Mouse (Mus musculus): ENCODE measurements at regions not wholly inside any gene's neighbourhood (a gene's known extent, or its start where the extent isn't known, plus 50 kb on each side); places are given as distances from the start of the nearest gene placed in this dataset.

GRCm38 (mm10) chr8:87158322-87158721 lies 273.3 kb upstream of the N4bp1 start:
- H3K4me3 ChIP-seq (ENCODE audit: control insufficient read depth, low read depth, low read length) = no peak overlapping the region
- TF ChIP-seq POLR2A (IDR thresholded peaks at IDR 0.05; ENCODE audit: control insufficient read depth, low read depth, low read length) (no peak), CTCF (IDR thresholded peaks at IDR 0.05; ENCODE audit: control insufficient read depth, insufficient read depth, insufficient replicate concordance, low read depth, low read length) (no peak)
- peaks cover 6% of the 10 kb centered on the region for H3K4me1 ChIP-seq (ENCODE audit: control insufficient read depth, insufficient read depth, low read length)
- no peaks in the 10 kb centered on the region for H3K27me3 ChIP-seq (ENCODE audit: control insufficient read depth, insufficient read depth, low read length)
- no peaks in the 10 kb centered on the region for H3K36me3 ChIP-seq (ENCODE audit: control insufficient read depth, insufficient read depth, low read length)
- H3K27ac ChIP-seq (ENCODE audit: control insufficient read depth, insufficient read depth, low read depth, low read length) = no peak overlapping the region

DNA sequence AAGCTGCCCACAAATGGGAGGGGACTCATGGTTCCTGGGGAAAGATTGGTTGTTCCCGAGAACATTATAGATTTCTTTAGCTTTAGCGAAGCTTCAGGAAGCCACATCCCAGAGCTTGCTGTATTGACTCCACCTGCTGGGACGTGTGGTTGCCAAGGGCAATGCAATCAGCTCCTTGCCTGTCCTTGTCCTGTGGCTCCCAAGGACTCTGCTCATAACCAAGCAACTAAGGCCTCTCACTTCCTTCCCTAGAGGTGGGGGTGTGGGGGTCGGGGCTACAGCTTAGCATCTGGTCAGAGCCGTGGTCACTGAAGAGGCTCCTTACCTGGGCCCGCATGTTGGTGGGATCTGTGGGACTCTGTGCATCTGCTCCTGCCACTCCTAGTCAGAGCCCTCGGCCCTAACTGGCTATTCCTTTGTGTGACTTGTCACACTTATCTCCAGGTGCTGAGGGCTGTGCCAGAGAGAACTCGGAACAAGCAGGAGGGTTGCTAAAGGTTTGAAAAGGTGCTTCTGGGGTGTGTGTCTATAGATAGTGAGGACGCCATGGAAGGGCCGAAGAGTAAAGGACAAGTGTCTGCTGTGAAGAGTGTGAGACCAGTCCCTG lies 270.9 kb upstream of the N4bp1 start:
- no peak overlapping the region for H3K4me3 ChIP-seq (ENCODE audit: control insufficient read depth, low read depth, low read length)
- H3K27me3 ChIP-seq (ENCODE audit: control insufficient read depth, insufficient read depth, low read length) = no peaks in the 10 kb centered on the region
- H3K36me3 ChIP-seq (ENCODE audit: control insufficient read depth, insufficient read depth, low read length) = no peaks in the 10 kb centered on the region
- H3K27ac ChIP-seq (ENCODE audit: control insufficient read depth, insufficient read depth, low read depth, low read length) = no peak overlapping the region
- TF ChIP-seq CTCF (IDR thresholded peaks at IDR 0.05; ENCODE audit: control insufficient read depth, insufficient read depth, insufficient replicate concordance, low read depth, low read length) (no peak), POLR2A (IDR thresholded peaks at IDR 0.05; ENCODE audit: control insufficient read depth, low read depth, low read length) (no peak)
- peaks cover 8% of the 10 kb centered on the region for H3K4me1 ChIP-seq (ENCODE audit: control insufficient read depth, insufficient read depth, low read length)

GRCm38 (mm10) chr8:87152068-87152915 lies 267.2 kb upstream of the N4bp1 start:
- Histone ChIP-seq H3K4me1 (ENCODE audit: control insufficient read depth, insufficient read depth, low read length) (peaks cover 2% of the 10 kb centered on the region; the same call in 1 of the 2 replicates), H3K36me3 (ENCODE audit: control insufficient read depth, insufficient read depth, low read length) (no peaks in the 10 kb centered on the region), H3K27ac (ENCODE audit: control insufficient read depth, insufficient read depth, low read depth, low read length) (no peak overlapping the region), H3K27me3 (ENCODE audit: control insufficient read depth, insufficient read depth, low read length) (no peaks in the 10 kb centered on the region), H3K4me3 (ENCODE audit: control insufficient read depth, low read depth, low read length) (no peak overlapping the region)
- TF ChIP-seq CTCF (IDR thresholded peaks at IDR 0.05; ENCODE audit: control insufficient read depth, insufficient read depth, insufficient replicate concordance, low read depth, low read length) (no peak), POLR2A (IDR thresholded peaks at IDR 0.05; ENCODE audit: control insufficient read depth, low read depth, low read length) (no peak)

- H3K27me3 ChIP-seq (ENCODE audit: control insufficient read depth, insufficient read depth, low read length) = no peaks in the 10 kb centered on the region
- H3K36me3 ChIP-seq (ENCODE audit: control insufficient read depth, insufficient read depth, low read length) = no peaks in the 10 kb centered on the region
- no peak overlapping the region for H3K27ac ChIP-seq (ENCODE audit: control insufficient read depth, insufficient read depth, low read depth, low read length)
- TF ChIP-seq POLR2A (IDR thresholded peaks at IDR 0.05; ENCODE audit: control insufficient read depth, low read depth, low read length) (no peak), CTCF (IDR thresholded peaks at IDR 0.05; ENCODE audit: control insufficient read depth, insufficient read depth, insufficient replicate concordance, low read depth, low read length) (no peak)
- H3K4me1 ChIP-seq (ENCODE audit: control insufficient read depth, insufficient read depth, low read length) = peaks cover 2% of the 10 kb centered on the region; the same call in 1 of the 2 replicates
- no peak overlapping the region for H3K4me3 ChIP-seq (ENCODE audit: control insufficient read depth, low read depth, low read length)
Measured at GRCm38 (mm10) chr8:87148853-87149252, 263.8 kb upstream of the N4bp1 start.

- TF ChIP-seq POLR2A (IDR thresholded peaks at IDR 0.05; ENCODE audit: control insufficient read depth, low read depth, low read length) = no peak
- no peak for TF ChIP-seq CTCF (IDR thresholded peaks at IDR 0.05; ENCODE audit: control insufficient read depth, insufficient read depth, insufficient replicate concordance, low read depth, low read length)
- H3K4me3 ChIP-seq (ENCODE audit: control insufficient read depth, low read depth, low read length) = no peak overlapping the region
- no peaks in the 10 kb centered on the region for H3K27me3 ChIP-seq (ENCODE audit: control insufficient read depth, insufficient read depth, low read length)
- no peak overlapping the region for H3K27ac ChIP-seq (ENCODE audit: control insufficient read depth, insufficient read depth, low read depth, low read length)
- peaks cover under 1% of the 10 kb centered on the region; the same call in 1 of the 2 replicates for H3K4me1 ChIP-seq (ENCODE audit: control insufficient read depth, insufficient read depth, low read length)
- no peaks in the 10 kb centered on the region for H3K36me3 ChIP-seq (ENCODE audit: control insufficient read depth, insufficient read depth, low read length)
Measured at GRCm38 (mm10) chr8:87147704-87148103, 262.6 kb upstream of the N4bp1 start.

DNA sequence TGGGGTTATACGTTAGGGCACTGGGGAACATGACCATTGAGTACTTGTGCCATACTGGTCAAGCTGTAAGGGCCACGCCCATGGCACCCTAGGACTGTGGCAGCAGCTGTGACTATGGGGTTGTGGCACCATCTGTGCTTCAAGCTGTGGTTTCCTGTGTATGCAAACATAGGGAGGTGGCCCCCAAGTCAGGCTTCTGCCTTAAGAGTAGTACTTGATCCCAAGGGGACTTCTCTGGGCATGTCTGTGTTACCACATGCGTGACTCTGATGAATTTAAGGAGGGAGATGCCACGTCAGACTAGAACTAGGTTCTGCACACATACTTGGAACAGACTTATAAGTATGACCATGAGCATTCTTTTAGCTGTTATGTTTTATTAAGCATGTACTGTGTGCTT lies 252.4 kb upstream of the N4bp1 start:
- no peak for TF ChIP-seq POLR2A (IDR thresholded peaks at IDR 0.05; ENCODE audit: control insufficient read depth, low read depth, low read length)

GRCm38 (mm10) chr8:87131716-87132115 lies 246.7 kb upstream of the N4bp1 start:
- TF ChIP-seq POLR2A (IDR thresholded peaks at IDR 0.05; ENCODE audit: control insufficient read depth, low read depth, low read length) (no peak), CTCF (IDR thresholded peaks at IDR 0.05; ENCODE audit: control insufficient read depth, insufficient read depth, insufficient replicate concordance, low read depth, low read length) (no peak)
- Histone ChIP-seq H3K4me3 (ENCODE audit: control insufficient read depth, low read depth, low read length) (no peak overlapping the region), H3K4me1 (ENCODE audit: control insufficient read depth, insufficient read depth, low read length) (no peaks in the 10 kb centered on the region), H3K36me3 (ENCODE audit: control insufficient read depth, insufficient read depth, low read length) (no peaks in the 10 kb centered on the region), H3K27me3 (ENCODE audit: control insufficient read depth, insufficient read depth, low read length) (no peaks in the 10 kb centered on the region), H3K27ac (ENCODE audit: control insufficient read depth, insufficient read depth, low read depth, low read length) (no peak overlapping the region)

More for the DNA sequence above, 252.4 kb upstream of the N4bp1 start:
- Histone ChIP-seq H3K27ac (ENCODE audit: control insufficient read depth, insufficient read depth, low read depth, low read length) (no peak overlapping the region), H3K4me1 (ENCODE audit: control insufficient read depth, insufficient read depth, low read length) (no peaks in the 10 kb centered on the region), H3K4me3 (ENCODE audit: control insufficient read depth, low read depth, low read length) (no peak overlapping the region), H3K27me3 (ENCODE audit: control insufficient read depth, insufficient read depth, low read length) (no peaks in the 10 kb centered on the region), H3K36me3 (ENCODE audit: control insufficient read depth, insufficient read depth, low read length) (no peaks in the 10 kb centered on the region)
